Mouse (Mus musculus) liver, embryonic 12.5 days (tissue): ENCODE data around the gene Exo5. TPM values are rescaled to one million over a fixed set of nuclear protein-coding genes. Genes with fewer than 3 reads are reported as not detected.

Experiments
- ATAC-seq: fragments of 200-750 bp; cut with Nextera tagmentation; 2 replicates; pipeline ENCODE4 v1.8.0; 2017; ENCODE audit warnings: moderate number of reproducible peaks, mild to moderate bottlenecking, moderate library complexity
- H3K27ac ChIP-seq: fragments of 300-500 bp; sonication (generic); 2 replicates; pipeline ENCODE4 v1.5.1; 2016; ENCODE audit warnings: mild to moderate bottlenecking
- H3K27me3 ChIP-seq: fragments of 300-500 bp; sonication (generic); replicated peaks from 2 replicates; pipeline ENCODE4 v1.6.1; 2016; ENCODE audit warnings: mild to moderate bottlenecking, moderate library complexity
- H3K36me3 ChIP-seq: fragments of 300-500 bp; sonication (generic); 2 replicates; pipeline ENCODE4 v1.6.1; 2016; ENCODE audit warnings: mild to moderate bottlenecking, moderate library complexity
- H3K4me1 ChIP-seq: fragments of 300-500 bp; sonication (generic); 2 replicates; pipeline ENCODE4 v1.6.1; 2016
- H3K4me2 ChIP-seq: fragments of 300-500 bp; sonication (generic); 2 replicates; pipeline ENCODE4 v1.6.1; 2016; ENCODE audit warnings: mild to moderate bottlenecking, moderate library complexity
- H3K4me3 ChIP-seq: fragments of 300-500 bp; sonication (generic); 2 replicates; pipeline ENCODE4 v1.5.1; 2016; ENCODE audit warnings: mild to moderate bottlenecking, moderate library complexity
- H3K9ac ChIP-seq: fragments of 300-500 bp; sonication (generic); 2 replicates; pipeline ENCODE4 v1.6.1; 2016; ENCODE audit warnings: mild to moderate bottlenecking, moderate library complexity
- H3K9me3 ChIP-seq: fragments of 300-500 bp; sonication (generic); replicated peaks from 2 replicates; pipeline ENCODE4 v1.6.1; 2016; ENCODE audit warnings: mild to moderate bottlenecking, moderate library complexity
- WGBS: fragments of 180-500 bp; shearing (Covaris S2); methylation state at CpG from one replicate; pipeline ENCODE4 v1.1.7; 2016; ENCODE audit not compliant: insufficient replicate concordance; 5-methylcytosine and 5-hydroxymethylcytosine counted together
- polyA plus RNA-seq: library from polyadenylated mRNA; unstranded; fragments of >200 nt; fragmentation: Nextera tagmentation; extraction: Ambion mirVana; gene quantifications from 2 replicates; pipeline ENCODE4 v1.2.1, GENCODE M21; 2016

The Exo5 gene
- polyA plus RNA-seq, 1 experiment from 2014 or later, result 9.8 TPM

GRCm38 (mm10) chr4:120904533-120904932 is 20.3 kb downstream of the Exo5 start:
- ATAC-seq, result no peak
- Histone ChIP-seq H3K4me3 (no peak overlapping the region), H3K9ac (no peak overlapping the region), H3K4me2 (no peak overlapping the region), H3K27me3 (peaks cover 15% of the 10 kb centered on the region; the same call in 1 of the 2 replicates), H3K9me3 (no peaks in the 10 kb centered on the region), H3K4me1 (0 out of 2 replicates have a peak, but pooled peaks cover 1% of the 10 kb centered on the region), H3K27ac (no peak overlapping the region), H3K36me3 (no peaks in the 10 kb centered on the region)
- 28% methylated on average over 4 of the region's 4 CpGs for WGBS

GRCm38 (mm10) chr4:120895810-120896584 is 28.8 kb downstream of the Exo5 start:
- 67% methylated on average over 7 of the region's 7 CpGs for WGBS
- Histone ChIP-seq H3K9me3 (no peaks in the 10 kb centered on the region), H3K9ac (no peak overlapping the region), H3K27ac (no peak overlapping the region), H3K36me3 (no peaks in the 10 kb centered on the region), H3K27me3 (peaks cover 30% of the 10 kb centered on the region), H3K4me1 (no peaks in the 10 kb centered on the region), H3K4me2 (no peak overlapping the region), H3K4me3 (no peak overlapping the region)
- no peak for ATAC-seq

GRCm38 (mm10) chr4:120895226-120895625 is 29.6 kb downstream of the Exo5 start:
- H3K36me3 ChIP-seq, result no peaks in the 10 kb centered on the region
- peaks cover 30% of the 10 kb centered on the region for H3K27me3 ChIP-seq
- no peak overlapping the region for H3K4me3 ChIP-seq
- ATAC-seq, result no peak
- H3K4me2 ChIP-seq, result no peak overlapping the region
- WGBS, result 58% methylated on average over 7 of the region's 7 CpGs
- H3K9ac ChIP-seq, result no peak overlapping the region
- no peaks in the 10 kb centered on the region for H3K4me1 ChIP-seq
- H3K9me3 ChIP-seq, result no peaks in the 10 kb centered on the region
- H3K27ac ChIP-seq, result no peak overlapping the region

GRCm38 (mm10) chr4:120894584-120894983 is 30.2 kb downstream of the Exo5 start:
- WGBS, result 69% methylated on average over 11 of the region's 11 CpGs
- Histone ChIP-seq H3K9me3 (no peaks in the 10 kb centered on the region), H3K27me3 (peaks cover 30% of the 10 kb centered on the region), H3K27ac (no peak overlapping the region), H3K4me2 (no peak overlapping the region), H3K36me3 (no peaks in the 10 kb centered on the region), H3K4me1 (no peaks in the 10 kb centered on the region), H3K4me3 (no peak overlapping the region), H3K9ac (no peak overlapping the region)
- no peak for ATAC-seq

GRCm38 (mm10) chr4:120893656-120894401 is 31.0 kb downstream of the Exo5 start:
- Histone ChIP-seq H3K4me3 (no peak overlapping the region), H3K27ac (no peak overlapping the region), H3K9me3 (no peaks in the 10 kb centered on the region), H3K27me3 (peaks cover 33% of the 10 kb centered on the region), H3K4me2 (no peak overlapping the region), H3K9ac (no peak overlapping the region), H3K4me1 (no peaks in the 10 kb centered on the region), H3K36me3 (no peaks in the 10 kb centered on the region)
- WGBS, result 63% methylated on average over 11 of the region's 11 CpGs
- ATAC-seq, result no peak

GRCm38 (mm10) chr4:120892516-120892915 is 32.3 kb downstream of the Exo5 start:
- Histone ChIP-seq H3K9ac (no peak overlapping the region), H3K9me3 (no peaks in the 10 kb centered on the region), H3K27me3 (peaks cover 34% of the 10 kb centered on the region), H3K36me3 (no peaks in the 10 kb centered on the region), H3K4me1 (no peaks in the 10 kb centered on the region), H3K27ac (no peak overlapping the region), H3K4me2 (no peak overlapping the region), H3K4me3 (no peak overlapping the region)
- WGBS, result 11% methylated on average over 1 of the region's 1 CpGs
- ATAC-seq, result no peak

- ATAC-seq, result no peak
- no peak overlapping the region for H3K4me2 ChIP-seq
- peaks cover 38% of the 10 kb centered on the region for H3K27me3 ChIP-seq
- H3K4me3 ChIP-seq, result no peak overlapping the region
- no peaks in the 10 kb centered on the region for H3K4me1 ChIP-seq
- no peak overlapping the region for H3K9ac ChIP-seq
- no peak overlapping the region for H3K27ac ChIP-seq
- H3K36me3 ChIP-seq, result no peaks in the 10 kb centered on the region
- H3K9me3 ChIP-seq, result no peaks in the 10 kb centered on the region
These were observed 32.9 kb downstream of the Exo5 start for GRCm38 (mm10) chr4:120891960-120892359.

- no peak overlapping the region for H3K4me3 ChIP-seq
- no peaks in the 10 kb centered on the region for H3K36me3 ChIP-seq
- WGBS, result 67% methylated on average over 11 of the region's 11 CpGs
- no peak overlapping the region for H3K27ac ChIP-seq
- no peak overlapping the region for H3K4me2 ChIP-seq
- no peaks in the 10 kb centered on the region for H3K9me3 ChIP-seq
- peaks cover 40% of the 10 kb centered on the region for H3K27me3 ChIP-seq
- no peak overlapping the region for H3K9ac ChIP-seq
- ATAC-seq, result no peak
- no peaks in the 10 kb centered on the region for H3K4me1 ChIP-seq
These were observed 33.9 kb downstream of the Exo5 start for GRCm38 (mm10) chr4:120890754-120891440.

- no peak for ATAC-seq
- WGBS, result 58% methylated on average over 8 of the region's 8 CpGs
These were observed 35.9 kb downstream of the Exo5 start for GRCm38 (mm10) chr4:120888884-120889283.

GRCm38 (mm10) chr4:120887381-120888112 is 37.3 kb downstream of the Exo5 start:
- H3K4me3 ChIP-seq, result no peak overlapping the region
- H3K27ac ChIP-seq, result no peak overlapping the region
- 21% methylated on average over 8 of the region's 8 CpGs for WGBS
- no peak overlapping the region for H3K4me2 ChIP-seq
- peaks cover 27% of the 10 kb centered on the region; the same call in 1 of the 2 replicates for H3K27me3 ChIP-seq
- 0 out of 2 replicates have a peak, but pooled peaks cover 6% of the 10 kb centered on the region for H3K4me1 ChIP-seq
- H3K9me3 ChIP-seq, result no peaks in the 10 kb centered on the region
- no peaks in the 10 kb centered on the region for H3K36me3 ChIP-seq
- no peak overlapping the region for H3K9ac ChIP-seq
- no peak for ATAC-seq

More at GRCm38 (mm10) chr4:120888884-120889283, 35.9 kb downstream of the Exo5 start:
- Histone ChIP-seq H3K36me3 (no peaks in the 10 kb centered on the region), H3K4me3 (no peak overlapping the region), H3K4me2 (no peak overlapping the region), H3K9ac (no peak overlapping the region), H3K9me3 (no peaks in the 10 kb centered on the region), H3K27me3 (peaks cover 35% of the 10 kb centered on the region), H3K4me1 (0 out of 2 replicates have a peak, but pooled peaks cover 6% of the 10 kb centered on the region), H3K27ac (no peak overlapping the region)

- Histone ChIP-seq H3K27ac (no peak overlapping the region), H3K4me1 (0 out of 2 replicates have a peak, but pooled peaks cover 6% of the 10 kb centered on the region), H3K9ac (no peak overlapping the region), H3K4me3 (no peak overlapping the region), H3K9me3 (no peaks in the 10 kb centered on the region), H3K36me3 (no peaks in the 10 kb centered on the region), H3K27me3 (peaks cover 25% of the 10 kb centered on the region; the same call in 1 of the 2 replicates), H3K4me2 (no peak overlapping the region)
- no peak for ATAC-seq
- 74% methylated on average over 5 of the region's 5 CpGs for WGBS
These were observed 38.0 kb downstream of the Exo5 start for GRCm38 (mm10) chr4:120886811-120887210.
